Mouse (Mus musculus) spleen, adult 2 months (tissue): ENCODE measurements around the gene Cdkl3.

Experiments
- CTCF ChIP-seq: fragments of 200-500 bp; IDR thresholded peaks from 2 replicates; pipeline ENCODE4 v1.5.1; 2011; ENCODE audit warnings: mild to moderate bottlenecking, inconsistent platforms; ENCODE audit not compliant: insufficient read depth, insufficient read length, insufficient replicate concordance; ENCODE audit errors: extremely low read depth
- POLR2A ChIP-seq: fragments of 200-500 bp; IDR thresholded peaks from 2 replicates; pipeline ENCODE4 v1.6.1; 2011; ENCODE audit warnings: low read depth, low read length, inconsistent platforms

GRCm38 (mm10) chr11:52076742-52077352 lies 72.8 kb downstream of the Cdkl3 start:
- no peak for TF ChIP-seq CTCF
- TF ChIP-seq POLR2A: no peak
